Mouse (Mus musculus): ENCODE data around the gene Frmd5. TPM values are rescaled to one million over a fixed set of nuclear protein-coding genes. Genes with fewer than 3 reads are reported as not detected.

The Frmd5 gene
- polyA plus RNA-seq, 1 experiment from 2014 or later: 5.4 TPM

DNA sequence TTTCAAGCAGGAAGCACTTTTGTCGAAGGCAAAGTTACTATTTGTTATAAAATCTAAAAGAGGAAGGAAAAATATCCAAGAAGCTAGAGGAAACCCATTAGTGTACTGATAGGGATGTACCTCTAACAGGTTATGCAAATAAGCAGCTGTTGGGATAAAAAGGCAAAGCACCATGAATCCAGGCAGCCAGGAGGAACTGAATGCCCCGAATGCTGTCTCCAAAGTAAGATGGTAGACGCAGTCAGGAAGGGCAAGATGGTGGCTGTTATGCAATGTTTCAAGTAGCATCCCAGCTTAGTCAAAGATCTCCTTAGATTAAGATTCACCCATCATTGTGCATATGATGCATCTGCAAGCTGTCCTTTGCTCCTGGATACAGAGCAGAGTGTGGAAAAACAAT is 2.2 kb upstream of the Frmd5 start:
- peaks cover 54% of the 10 kb centered on the region for H3K27me3 ChIP-seq (replicated peaks; ENCODE audit: low read depth, poor library complexity, severe bottlenecking)
- WGBS: 81% methylated on average over 3 of the region's 3 CpGs

DNA sequence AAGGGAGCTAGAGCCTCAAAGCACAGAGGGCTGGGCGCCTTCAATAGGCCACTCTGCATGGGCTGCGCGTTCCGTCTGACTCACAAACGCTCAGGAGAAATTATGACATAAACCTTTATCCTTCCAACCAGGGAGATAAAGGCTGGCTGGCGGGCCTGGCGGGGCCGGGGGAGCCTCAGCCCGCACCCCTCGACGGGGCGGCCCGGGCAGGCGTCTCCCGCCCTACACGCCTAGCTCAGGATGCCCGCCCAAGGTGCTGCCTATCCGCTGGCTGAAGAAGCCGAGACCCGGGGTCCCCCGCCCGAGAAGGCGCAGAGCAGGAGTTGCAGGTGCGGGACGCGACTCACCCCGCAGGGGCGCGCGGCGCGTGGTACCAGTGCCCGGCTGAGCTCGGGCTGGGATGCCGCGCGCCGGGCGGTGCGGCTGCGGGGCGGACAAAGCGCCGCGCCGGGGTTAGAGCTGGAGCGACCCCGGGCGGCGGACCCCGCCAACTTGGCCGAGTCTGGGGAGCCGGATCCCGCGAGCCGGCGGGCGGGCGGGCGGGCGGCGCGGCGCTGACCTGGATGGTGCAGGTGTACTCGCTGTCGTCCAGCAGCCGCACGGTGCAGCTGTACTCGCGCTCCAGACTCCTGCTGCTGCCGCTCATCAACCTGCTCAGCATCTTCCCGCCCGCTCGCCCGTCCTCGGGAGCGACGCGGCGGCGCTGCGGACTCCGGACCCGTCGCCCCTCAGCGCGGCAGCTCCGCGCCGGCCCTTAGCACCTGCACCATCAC is 530 bp downstream of the Frmd5 start:
- Histone ChIP-seq H3K4me3 (peak overlapping the region; percentile 82), H3K9me3 (no peaks in the 10 kb centered on the region), H3K36me3 (replicated peaks) (no peaks in the 10 kb centered on the region), H3K27me3 (replicated peaks; ENCODE audit: low read depth, poor library complexity, severe bottlenecking) (peaks cover 60% of the 10 kb centered on the region), H3K4me1 (peaks cover 22% of the 10 kb centered on the region), H3K27ac (replicated peaks) (peak overlapping the region; percentile 87)
- under 1% methylated on average over 90 of the region's 90 CpGs for WGBS
- DNase-seq (ENCODE audit: low spot score): no peak

More for the DNA sequence above, 2.2 kb upstream of the Frmd5 start:
- DNase-seq (ENCODE audit: low spot score): no peak
- Histone ChIP-seq H3K9me3 (no peaks in the 10 kb centered on the region), H3K4me1 (peaks cover 22% of the 10 kb centered on the region), H3K4me3 (no peak overlapping the region), H3K36me3 (replicated peaks) (no peaks in the 10 kb centered on the region), H3K27ac (replicated peaks) (no peak overlapping the region)

DNA sequence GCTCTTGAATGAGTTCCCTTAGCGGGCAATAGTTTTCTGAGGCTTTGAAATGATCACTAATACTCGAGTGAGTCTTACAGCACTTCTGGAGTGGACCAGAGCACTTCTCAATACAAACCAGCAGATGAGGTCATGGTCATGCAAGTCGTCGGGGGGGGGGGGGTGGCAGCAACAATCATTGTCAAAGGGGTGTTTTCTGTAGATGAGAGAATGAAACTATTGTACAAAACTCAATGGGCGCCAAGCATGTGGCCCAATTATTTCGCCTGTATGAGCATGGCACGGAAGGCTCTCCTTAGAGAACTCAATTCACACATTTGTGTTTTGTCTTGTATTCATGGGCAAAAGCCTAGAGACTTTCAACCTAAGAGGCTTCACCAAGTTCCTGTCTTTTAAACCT is 7.8 kb downstream of the Frmd5 start:
- Histone ChIP-seq H3K27ac (replicated peaks) (no peak overlapping the region), H3K4me1 (no peaks in the 10 kb centered on the region), H3K36me3 (replicated peaks) (no peaks in the 10 kb centered on the region; the same call in 1 of the 2 replicates), H3K4me3 (no peak overlapping the region), H3K9me3 (0 out of 2 replicates have a peak, but pooled peaks cover 3% of the 10 kb centered on the region), H3K27me3 (replicated peaks; ENCODE audit: low read depth, poor library complexity, severe bottlenecking) (peaks cover 5% of the 10 kb centered on the region; the same call in 1 of the 2 replicates)
- WGBS: 81% methylated on average over 7 of the region's 7 CpGs
- no peak for DNase-seq (ENCODE audit: low spot score)

DNA sequence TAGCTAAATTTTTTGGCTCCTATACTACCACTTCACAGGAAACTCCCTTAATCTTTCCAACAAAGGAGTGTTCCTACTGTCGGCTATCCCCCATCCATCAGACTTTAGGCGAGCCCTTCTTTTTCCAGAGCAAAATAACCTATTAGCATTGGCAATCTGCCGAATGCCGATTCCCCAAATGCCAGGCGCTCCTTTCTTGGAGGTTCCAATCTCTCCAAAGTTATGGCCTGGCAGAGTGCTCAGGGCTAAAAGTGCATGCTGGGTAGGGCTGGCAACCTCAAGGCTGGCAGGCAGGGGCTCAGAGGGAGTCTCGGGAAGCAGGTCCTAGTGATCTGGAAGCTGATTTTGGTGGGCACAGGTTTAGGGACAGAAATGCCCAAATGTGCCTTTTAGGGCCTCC is 10.9 kb downstream of the Frmd5 start:
- no peaks in the 10 kb centered on the region for H3K4me1 ChIP-seq
- H3K36me3 ChIP-seq (replicated peaks): no peaks in the 10 kb centered on the region; the same call in 1 of the 2 replicates
- H3K4me3 ChIP-seq: no peak overlapping the region
- 94% methylated on average over 6 of the region's 6 CpGs for WGBS
- no peaks in the 10 kb centered on the region for H3K27me3 ChIP-seq (replicated peaks; ENCODE audit: low read depth, poor library complexity, severe bottlenecking)
- no peak overlapping the region for H3K27ac ChIP-seq (replicated peaks)
- DNase-seq (ENCODE audit: low spot score): no peak
- 0 out of 2 replicates have a peak, but pooled peaks cover 3% of the 10 kb centered on the region for H3K9me3 ChIP-seq

DNA sequence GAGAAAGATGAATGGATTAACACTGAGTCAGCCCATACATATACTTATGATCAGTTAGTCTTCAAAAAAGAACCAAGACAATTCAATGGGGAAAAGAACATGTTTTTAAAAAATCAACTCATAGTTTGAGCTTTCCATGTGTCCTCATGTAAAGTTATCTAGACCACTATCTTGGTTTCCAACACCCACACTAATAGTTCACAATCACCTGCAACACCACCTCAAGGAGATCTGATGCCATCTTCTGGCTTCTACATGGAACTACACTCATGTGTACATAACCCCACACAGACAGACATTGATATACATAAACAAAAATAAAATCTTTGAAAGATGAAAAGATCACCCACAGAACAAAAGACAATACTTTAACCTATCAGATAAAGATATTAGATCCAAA is 17.1 kb downstream of the Frmd5 start:
- Histone ChIP-seq H3K4me1 (peaks cover 13% of the 10 kb centered on the region), H3K36me3 (replicated peaks) (no peaks in the 10 kb centered on the region), H3K9me3 (0 out of 2 replicates have a peak, but pooled peaks cover 3% of the 10 kb centered on the region), H3K27me3 (replicated peaks; ENCODE audit: low read depth, poor library complexity, severe bottlenecking) (no peaks in the 10 kb centered on the region), H3K4me3 (no peak overlapping the region), H3K27ac (replicated peaks) (no peak overlapping the region)
- no peak for DNase-seq (ENCODE audit: low spot score)

DNA sequence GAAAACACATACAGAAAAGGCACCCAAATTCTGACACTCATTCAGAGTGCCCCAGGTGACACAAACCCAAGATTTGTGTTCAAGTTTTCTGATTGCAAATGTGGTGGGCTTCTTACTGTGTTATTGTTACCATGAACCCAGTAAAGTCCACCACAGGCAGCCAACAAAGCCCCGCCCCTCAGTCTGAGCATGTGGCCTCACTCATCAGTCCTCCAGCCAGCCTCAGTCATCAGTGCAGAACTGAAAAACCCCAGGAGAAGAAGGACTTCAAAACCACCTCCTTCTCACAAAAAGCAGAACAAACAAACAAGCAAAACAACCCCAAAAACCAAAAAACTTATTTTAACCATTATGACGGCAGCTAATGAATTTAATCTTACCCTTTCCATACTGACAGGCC is 18.5 kb downstream of the Frmd5 start:
- no peak overlapping the region for H3K27ac ChIP-seq (replicated peaks)
- H3K27me3 ChIP-seq (replicated peaks; ENCODE audit: low read depth, poor library complexity, severe bottlenecking): no peaks in the 10 kb centered on the region
- no peak overlapping the region for H3K4me3 ChIP-seq
- WGBS: 85% methylated on average over 2 of the region's 2 CpGs
- no peak for DNase-seq (ENCODE audit: low spot score)
- peaks cover 21% of the 10 kb centered on the region for H3K4me1 ChIP-seq
- H3K36me3 ChIP-seq (replicated peaks): no peaks in the 10 kb centered on the region
- no peaks in the 10 kb centered on the region for H3K9me3 ChIP-seq

DNA sequence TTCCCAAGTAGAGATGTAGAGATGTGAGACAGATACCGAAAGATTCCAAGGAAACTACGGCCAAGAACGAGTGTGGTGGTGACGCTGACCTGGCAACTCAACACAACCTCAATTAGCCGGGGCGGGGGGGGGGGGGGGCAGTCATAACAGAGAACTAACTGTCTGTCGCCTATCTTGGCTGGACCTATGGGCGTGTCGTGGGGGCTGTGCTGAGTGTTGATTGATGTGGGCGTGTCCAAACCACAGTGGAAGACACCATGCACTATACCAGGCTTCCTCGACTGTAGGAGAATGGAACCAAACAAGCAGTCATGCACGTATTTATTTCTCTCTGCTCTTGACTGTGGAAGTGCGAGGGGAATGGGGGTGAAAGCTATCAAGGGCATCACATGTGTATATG is 19.1 kb downstream of the Frmd5 start:
- no peak for DNase-seq (ENCODE audit: low spot score)
- Histone ChIP-seq H3K27ac (replicated peaks) (no peak overlapping the region), H3K4me1 (peaks cover 23% of the 10 kb centered on the region), H3K4me3 (peak overlapping the region; percentile 23; the same call in 1 of the 2 replicates), H3K36me3 (replicated peaks) (no peaks in the 10 kb centered on the region), H3K27me3 (replicated peaks; ENCODE audit: low read depth, poor library complexity, severe bottlenecking) (no peaks in the 10 kb centered on the region), H3K9me3 (no peaks in the 10 kb centered on the region)
- 68% methylated on average over 13 of the region's 13 CpGs for WGBS

DNA sequence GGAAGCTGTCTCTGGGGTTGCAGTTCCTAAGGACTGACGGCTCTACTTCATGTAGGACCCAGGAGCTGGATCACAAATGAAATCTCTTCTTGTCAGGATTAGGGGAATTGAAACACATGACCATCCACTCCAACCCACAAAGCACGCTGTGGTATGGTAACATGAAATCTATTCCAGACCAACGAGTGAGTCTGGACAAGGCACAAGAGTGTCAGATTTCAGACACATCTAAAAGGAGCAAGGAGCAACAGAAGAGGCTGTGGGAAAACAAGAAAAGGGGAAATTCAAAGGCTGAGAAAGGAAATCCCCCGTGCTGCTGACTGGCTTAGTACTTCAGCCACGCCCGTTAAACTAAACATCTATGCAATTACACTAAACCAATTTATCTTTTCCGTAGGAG is 19.6 kb downstream of the Frmd5 start:
- no peak for DNase-seq (ENCODE audit: low spot score)
- Histone ChIP-seq H3K4me3 (no peak overlapping the region), H3K27ac (replicated peaks) (no peak overlapping the region), H3K36me3 (replicated peaks) (no peaks in the 10 kb centered on the region), H3K9me3 (no peaks in the 10 kb centered on the region), H3K27me3 (replicated peaks; ENCODE audit: low read depth, poor library complexity, severe bottlenecking) (no peaks in the 10 kb centered on the region), H3K4me1 (peaks cover 28% of the 10 kb centered on the region)
- 40% methylated on average over 7 of the region's 7 CpGs for WGBS

DNA sequence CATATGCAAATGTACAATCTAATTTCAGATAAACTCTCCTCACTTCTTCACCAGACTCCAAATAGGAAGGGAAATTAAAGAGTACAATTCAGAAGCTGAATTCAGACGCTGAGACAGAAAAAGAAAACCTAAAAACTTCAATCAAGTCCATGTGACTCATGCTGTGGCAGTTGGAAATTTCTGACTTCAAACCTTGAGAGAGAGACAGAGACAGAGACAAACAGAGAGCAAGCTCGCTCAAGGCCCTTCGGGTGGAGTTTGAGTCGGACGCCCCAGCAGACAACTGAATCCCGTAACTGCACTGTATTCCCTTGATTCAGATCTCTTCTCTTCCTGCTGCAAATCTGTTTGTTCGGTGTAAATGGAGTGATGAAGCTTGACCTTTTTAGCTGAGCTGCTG is 30.7 kb downstream of the Frmd5 start:
- no peaks in the 10 kb centered on the region for H3K9me3 ChIP-seq

DNA sequence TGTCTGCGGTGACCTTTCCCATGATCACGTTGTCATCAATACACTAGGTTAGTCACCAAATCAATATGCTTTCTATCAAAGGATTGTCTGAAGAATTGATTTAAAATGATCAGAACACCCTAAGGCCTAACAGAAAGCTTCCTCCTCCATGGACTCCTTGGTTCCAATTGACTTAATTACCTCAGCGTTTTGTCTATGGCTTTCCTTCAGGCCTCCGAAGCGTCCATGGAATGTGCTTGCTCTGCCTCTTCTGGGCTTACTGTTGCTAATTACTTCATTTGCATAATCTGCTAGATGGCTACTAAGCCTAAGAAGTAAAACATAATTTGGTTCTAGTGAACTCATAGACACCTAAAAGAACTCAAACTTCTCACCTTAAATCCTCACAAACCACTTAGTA is 42.0 kb downstream of the Frmd5 start:
- no peak for DNase-seq (ENCODE audit: low spot score)
- peaks cover 4% of the 10 kb centered on the region for H3K36me3 ChIP-seq (replicated peaks)
- H3K27me3 ChIP-seq (replicated peaks; ENCODE audit: low read depth, poor library complexity, severe bottlenecking): no peaks in the 10 kb centered on the region
- H3K4me3 ChIP-seq: no peak overlapping the region
- H3K4me1 ChIP-seq: no peaks in the 10 kb centered on the region
- H3K27ac ChIP-seq (replicated peaks): no peak overlapping the region
- peaks cover 4% of the 10 kb centered on the region; the same call in 1 of the 2 replicates for H3K9me3 ChIP-seq
- 64% methylated on average over 5 of the region's 5 CpGs for WGBS

More for the DNA sequence above, 30.7 kb downstream of the Frmd5 start:
- WGBS: 84% methylated on average over 7 of the region's 7 CpGs
- no peak overlapping the region for H3K4me3 ChIP-seq
- DNase-seq (ENCODE audit: low spot score): no peak
- H3K4me1 ChIP-seq: peaks cover 10% of the 10 kb centered on the region
- H3K27me3 ChIP-seq (replicated peaks; ENCODE audit: low read depth, poor library complexity, severe bottlenecking): no peaks in the 10 kb centered on the region
- H3K27ac ChIP-seq (replicated peaks): no peak overlapping the region
- H3K36me3 ChIP-seq (replicated peaks): no peaks in the 10 kb centered on the region

DNA sequence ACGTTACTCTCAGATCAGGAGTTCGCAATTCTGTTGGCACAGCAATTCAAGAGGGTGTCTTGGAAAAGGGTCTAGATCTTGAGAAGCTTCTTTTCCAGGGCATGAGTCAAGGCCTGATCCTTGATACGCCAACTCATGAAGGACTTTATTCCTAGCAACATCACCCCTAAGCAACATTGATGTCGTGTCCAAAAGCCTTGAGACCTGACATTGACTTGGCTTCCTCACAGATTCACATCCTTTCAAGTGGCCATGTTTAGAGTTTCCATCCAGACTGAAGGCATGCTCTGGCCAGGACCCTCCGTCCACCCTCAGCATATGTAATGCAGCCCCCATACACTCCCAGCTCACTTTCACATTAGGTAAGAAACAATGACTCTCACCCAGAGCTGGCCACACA is 45.0 kb downstream of the Frmd5 start:
- Histone ChIP-seq H3K36me3 (replicated peaks) (no peaks in the 10 kb centered on the region), H3K27ac (replicated peaks) (no peak overlapping the region), H3K4me3 (no peak overlapping the region), H3K4me1 (no peaks in the 10 kb centered on the region), H3K9me3 (no peaks in the 10 kb centered on the region), H3K27me3 (replicated peaks; ENCODE audit: low read depth, poor library complexity, severe bottlenecking) (no peaks in the 10 kb centered on the region)
- WGBS: 95% methylated on average over 5 of the region's 5 CpGs
- no peak for DNase-seq (ENCODE audit: low spot score)

DNA sequence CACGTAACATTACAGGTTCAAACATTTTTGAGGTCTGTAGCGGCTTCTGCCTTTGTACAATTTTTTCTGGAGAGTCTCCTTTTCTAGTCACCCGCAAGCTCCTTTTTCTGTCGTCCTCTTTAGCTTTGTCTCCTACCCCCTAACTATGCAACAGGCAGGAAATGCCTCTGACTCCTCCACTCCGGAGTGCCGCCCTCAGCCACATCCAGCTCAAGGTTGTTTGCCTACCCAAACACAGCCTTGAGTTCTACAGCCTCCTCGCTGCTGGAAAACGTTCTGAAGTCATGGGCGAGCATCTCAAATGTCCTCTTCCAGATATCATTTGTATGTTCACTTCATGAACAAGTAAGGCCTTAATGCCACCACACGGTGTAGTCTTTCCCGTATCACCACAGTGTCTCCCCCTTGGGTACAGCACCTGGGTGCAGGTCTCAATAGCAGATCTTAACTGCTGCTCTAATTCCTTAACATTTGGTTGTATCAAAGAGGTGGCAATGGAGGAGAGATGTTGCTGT is 45.5 kb downstream of the Frmd5 start:
- Histone ChIP-seq H3K9me3 (no peaks in the 10 kb centered on the region), H3K27me3 (replicated peaks; ENCODE audit: low read depth, poor library complexity, severe bottlenecking) (no peaks in the 10 kb centered on the region), H3K4me1 (no peaks in the 10 kb centered on the region), H3K27ac (replicated peaks) (no peak overlapping the region), H3K4me3 (no peak overlapping the region), H3K36me3 (replicated peaks) (no peaks in the 10 kb centered on the region)
- WGBS: 87% methylated on average over 11 of the region's 11 CpGs
- DNase-seq (ENCODE audit: low spot score): no peak

DNA sequence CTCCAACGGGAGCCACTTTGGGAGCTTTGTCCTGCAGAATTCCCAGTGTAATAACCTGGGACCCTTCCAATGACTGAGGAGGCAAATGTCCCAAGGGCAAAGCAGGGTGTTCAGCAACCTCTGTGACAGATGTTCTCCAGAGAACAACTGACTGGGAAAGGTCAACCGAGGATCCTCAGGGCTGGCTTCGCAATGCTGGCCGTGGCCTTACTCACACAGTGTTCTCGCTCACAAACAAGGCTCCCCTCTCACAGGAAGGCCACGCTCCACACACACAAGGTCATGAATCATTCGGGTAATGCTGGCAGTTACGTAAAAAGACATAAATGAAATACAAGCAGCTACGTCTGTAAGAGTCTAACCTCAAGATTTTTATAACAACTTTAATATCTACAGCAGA is 46.2 kb downstream of the Frmd5 start:
- WGBS: 89% methylated on average over 9 of the region's 9 CpGs
- H3K27ac ChIP-seq (replicated peaks): no peak overlapping the region
- no peaks in the 10 kb centered on the region for H3K36me3 ChIP-seq (replicated peaks)
- H3K9me3 ChIP-seq: no peaks in the 10 kb centered on the region
- DNase-seq (ENCODE audit: low spot score): no peak
- peaks cover under 1% of the 10 kb centered on the region; the same call in 1 of the 2 replicates for H3K4me1 ChIP-seq
- H3K4me3 ChIP-seq: no peak overlapping the region
- H3K27me3 ChIP-seq (replicated peaks; ENCODE audit: low read depth, poor library complexity, severe bottlenecking): no peaks in the 10 kb centered on the region

All from embryonic facial prominence, embryonic 10.5 days (tissue).